Mouse (Mus musculus) heart, postnatal 0 days (tissue): Measurements from ENCODE around the gene Pla2g2c.

Experiments
- CTCF ChIP-seq: IDR thresholded peaks from 2 replicates; pipeline ENCODE4 v1.5.1; 2016; ENCODE audit warnings: antibody characterized with exemption, control low read depth, low read depth
- EP300 ChIP-seq: IDR thresholded peaks from 2 replicates; pipeline ENCODE4 v1.6.1; 2016; ENCODE audit warnings: antibody characterized with exemption, low read depth

- TF ChIP-seq CTCF (no peak), EP300 (no peak)
Observed at GRCm38 (mm10) chr4:138753608-138754007, 29.0 kb downstream of the Pla2g2c start.
